Mouse (Mus musculus) heart, embryonic 11.5 days (tissue): ENCODE measurements at regions not wholly inside any gene's neighbourhood (a gene's known extent, or its start where the extent isn't known, plus 50 kb on each side); places are given as distances from the start of the nearest gene placed in this dataset. TPM values are rescaled to one million over a fixed set of nuclear protein-coding genes. Genes with fewer than 3 reads are reported as not detected.

ENCODE experiments used
- microRNA-seq: library from miRNA; unstranded; fragments of <30 nt; microRNA quantifications from one replicate; pipeline ENCODE4, GENCODE M21; 2016; ENCODE audit warnings: borderline number of aligned reads

Small RNAs in the stretch of these regions (microRNA-seq; reads per million reads assigned to microRNA genes)
- gene Gm27690 = not detected
